Mouse (Mus musculus): ENCODE measurements around the gene Rpl13. TPM values are rescaled to one million over a fixed set of nuclear protein-coding genes. Genes with fewer than 3 reads are reported as not detected.

Rpl13 gene
- polyA plus RNA-seq, 1 experiment from 2014 or later = 1,308 TPM

GRCm38 (mm10) chr8:123150737-123151171, 48.6 kb downstream of the Rpl13 start:
- Histone ChIP-seq H3K4me2 (replicated peaks; ENCODE audit: low read depth, low read length) (no peak overlapping the region), H3K9ac (ENCODE audit: low read depth, low read length) (no peak overlapping the region), H3K27me3 (ENCODE audit: control insufficient read depth, insufficient read depth, low read length) (no peaks in the 10 kb centered on the region), H3K27ac (ENCODE audit: low read depth, low read length) (no peak overlapping the region), H3K4me3 (ENCODE audit: low read depth, low read length) (no peak overlapping the region), H3K4me1 (replicated peaks; ENCODE audit: control insufficient read depth, insufficient read depth, low read length) (no peaks in the 10 kb centered on the region), H3K9me3 (ENCODE audit: control insufficient read depth, low read length) (no peaks in the 10 kb centered on the region), H3K36me3 (ENCODE audit: control insufficient read depth, insufficient read depth, low read length) (no peaks in the 10 kb centered on the region)
- DNase-seq (ENCODE audit: low spot score) (no peak), ATAC-seq (ENCODE audit: low FRiP score) (no peak)
- WGBS = 74% methylated on average over 9 of the region's 9 CpGs

Other genes with a start within 250 kb of the Rpl13 start
- 52.7 and 68.2 TPM in 2 replicates for gene Ankrd11, start 60.1 kb upstream of the Rpl13 start, polyA plus RNA-seq (2014; fragmentation: Nextera tagmentation; extraction: Ambion mirVana)
- 39.6 and 45.8 TPM in 2 replicates for gene Spg7, start 39.4 kb upstream of the Rpl13 start, polyA plus RNA-seq (2014; fragmentation: Nextera tagmentation; extraction: Ambion mirVana)
- 0.10 and 0.45 TPM in 2 replicates for gene Cpne7, start 15.0 kb downstream of the Rpl13 start, polyA plus RNA-seq (2014; fragmentation: Nextera tagmentation; extraction: Ambion mirVana)
- gene Sult5a1, start 56.0 kb downstream of the Rpl13 start, polyA plus RNA-seq (2014; fragmentation: Nextera tagmentation; extraction: Ambion mirVana) = 4.8 and 5.5 TPM in 2 replicates
- gene Dpep1, start 83.9 kb downstream of the Rpl13 start, polyA plus RNA-seq (2014; fragmentation: Nextera tagmentation; extraction: Ambion mirVana) = 0.43 and 0.85 TPM in 2 replicates
- gene Chmp1a, start 110.4 kb downstream of the Rpl13 start, polyA plus RNA-seq (2014; fragmentation: Nextera tagmentation; extraction: Ambion mirVana) = 87.7 and 94.3 TPM in 2 replicates
- gene Spata33, start 110.5 kb downstream of the Rpl13 start, polyA plus RNA-seq (2014; fragmentation: Nextera tagmentation; extraction: Ambion mirVana) = 5.5 and 6.1 TPM in 2 replicates
- 32.3 and 34.5 TPM in 2 replicates for gene Cdk10, start 122.5 kb downstream of the Rpl13 start, polyA plus RNA-seq (2014; fragmentation: Nextera tagmentation; extraction: Ambion mirVana)
- gene Spata2l, start 133.9 kb downstream of the Rpl13 start, polyA plus RNA-seq (2014; fragmentation: Nextera tagmentation; extraction: Ambion mirVana) = 1.8 and 2.2 TPM in 2 replicates
- 18.1 and 18.6 TPM in 2 replicates for gene Zfp276, start 151.8 kb downstream of the Rpl13 start, polyA plus RNA-seq (2014; fragmentation: Nextera tagmentation; extraction: Ambion mirVana)
- 24.9 and 28.0 TPM in 2 replicates for gene Vps9d1, start 152.0 kb downstream of the Rpl13 start, polyA plus RNA-seq (2014; fragmentation: Nextera tagmentation; extraction: Ambion mirVana)
- 26.9 and 35.4 TPM in 2 replicates for gene Fanca, start 216.2 kb downstream of the Rpl13 start, polyA plus RNA-seq (2014; fragmentation: Nextera tagmentation; extraction: Ambion mirVana)
- gene Spire2, start 230.4 kb downstream of the Rpl13 start, polyA plus RNA-seq (2014; fragmentation: Nextera tagmentation; extraction: Ambion mirVana) = 13.1 and 13.2 TPM in 2 replicates

Measured in hindbrain, embryonic 11.5 days (tissue).